Mouse (Mus musculus) cerebellum, postnatal 14 days (tissue): ENCODE results near the gene Man1a.
A peak's percentile ranks its signal among the peaks of the same experiment; 100 is the strongest.

Experiments
- DNase-seq, 2 experiments: peaks; one replicate each; pipeline ENCODE4 v3.0.0; 2021; ENCODE audit warnings: mixed read lengths in 2 of 2

Gene Man1a

GRCm38 (mm10) chr10:54013143-54013791 lies 63.1 kb downstream of the Man1a start:
- no peak for DNase-seq

GRCm38 (mm10) chr10:54009154-54009553 lies 67.3 kb downstream of the Man1a start:
- DNase-seq, result no peak

- no peak for DNase-seq
These were observed 69.5 kb downstream of the Man1a start for GRCm38 (mm10) chr10:54006868-54007267.

GRCm38 (mm10) chr10:54005847-54006246 lies 70.6 kb downstream of the Man1a start:
- DNase-seq, result no peak

GRCm38 (mm10) chr10:54002936-54003335 lies 73.5 kb downstream of the Man1a start:
- no peak for DNase-seq

- DNase-seq, result no peak
These were observed 79.1 kb downstream of the Man1a start for GRCm38 (mm10) chr10:53997301-53997700.

- DNase-seq, result no peak
These were observed 80.2 kb downstream of the Man1a start for GRCm38 (mm10) chr10:53996216-53996615.

- no peak for DNase-seq
These were observed 81.8 kb downstream of the Man1a start for GRCm38 (mm10) chr10:53994591-53994990.

GRCm38 (mm10) chr10:53990434-53990833 lies 86.0 kb downstream of the Man1a start:
- no peak for DNase-seq

GRCm38 (mm10) chr10:53984894-53985293 lies 91.5 kb downstream of the Man1a start:
- DNase-seq, result no peak

- peak in 1 of 2 experiments; percentile 6 for DNase-seq
These were observed 92.3 kb downstream of the Man1a start for GRCm38 (mm10) chr10:53984086-53984485.

GRCm38 (mm10) chr10:53978647-53979046 lies 97.8 kb downstream of the Man1a start:
- no peak for DNase-seq

GRCm38 (mm10) chr10:53974180-53974579 lies 102.2 kb downstream of the Man1a start:
- no peak for DNase-seq

GRCm38 (mm10) chr10:53959759-53960158 lies 116.7 kb downstream of the Man1a start:
- DNase-seq, result no peak

- no peak for DNase-seq
These were observed 134.8 kb downstream of the Man1a start for GRCm38 (mm10) chr10:53941597-53941996.

- DNase-seq, result no peak
These were observed 138.2 kb downstream of the Man1a start for GRCm38 (mm10) chr10:53938199-53938598.

- no peak for DNase-seq
These were observed 140.3 kb downstream of the Man1a start for GRCm38 (mm10) chr10:53936078-53936477.

- no peak for DNase-seq
These were observed 146.5 kb downstream of the Man1a start for GRCm38 (mm10) chr10:53929722-53930500.

- DNase-seq, result peak; percentile 15 to 31
These were observed 148.5 kb downstream of the Man1a start for GRCm38 (mm10) chr10:53927904-53928303.

GRCm38 (mm10) chr10:53925456-53925855 lies 151.0 kb downstream of the Man1a start:
- DNase-seq, result no peak

GRCm38 (mm10) chr10:53922236-53922635 lies 154.2 kb downstream of the Man1a start:
- DNase-seq, result no peak

- DNase-seq, result no peak
These were observed 158.9 kb downstream of the Man1a start for GRCm38 (mm10) chr10:53917517-53917916.

GRCm38 (mm10) chr10:53915719-53916118 lies 160.7 kb downstream of the Man1a start:
- no peak for DNase-seq

- DNase-seq, result no peak
These were observed 161.3 kb downstream of the Man1a start for GRCm38 (mm10) chr10:53914974-53915609.
